Mouse (Mus musculus) ES-E14 (cell line): ENCODE measurements around the gene Pole2.

ENCODE experiments used
- CHD2 ChIP-seq: IDR thresholded peaks from 2 replicates; pipeline ENCODE4 v1.6.1; 2014; ENCODE audit warnings: mild to moderate bottlenecking, low read depth, low read length, inconsistent platforms
- HCFC1 ChIP-seq: IDR thresholded peaks from 2 replicates; pipeline ENCODE4 v1.6.1; 2012; ENCODE audit warnings: low read length, inconsistent platforms, borderline replicate concordance; ENCODE audit not compliant: insufficient read depth
- MAFK ChIP-seq: IDR thresholded peaks from 2 replicates; pipeline ENCODE4 v1.6.1; 2014; ENCODE audit warnings: mild to moderate bottlenecking, low read depth, low read length, inconsistent platforms; ENCODE audit not compliant: insufficient read depth
- ZC3H11A ChIP-seq: IDR thresholded peaks from 2 replicates; pipeline ENCODE4 v1.6.1; 2012; ENCODE audit warnings: low read depth, mild to moderate bottlenecking, inconsistent platforms, low read length, borderline replicate concordance
- ZNF384 ChIP-seq: IDR thresholded peaks from 2 replicates; pipeline ENCODE4 v1.6.1; 2012; ENCODE audit warnings: low read depth, low read length, inconsistent platforms

GRCm38 (mm10) chr12:69156436-69156835 lies 71.6 kb downstream of the Pole2 start:
- TF ChIP-seq HCFC1 = no peak
- no peak for TF ChIP-seq ZNF384
- TF ChIP-seq MAFK = no peak
- no peak for TF ChIP-seq ZC3H11A
- no peak for TF ChIP-seq CHD2
